Mouse (Mus musculus): ENCODE results near the gene Cd52. TPM values are rescaled to one million over a fixed set of nuclear protein-coding genes. Genes with fewer than 3 reads are reported as not detected.
"Not testable (repeated sequence)": the region's sequence is repeated elsewhere in the genome, so short reads cannot be mapped to it uniquely, and the experiment has no call there.

Gene Cd52
- 15.6 and 19.3 TPM in 2 replicates for polyA plus RNA-seq (2014; fragmentation: Nextera tagmentation; extraction: Ambion mirVana)

DNA sequence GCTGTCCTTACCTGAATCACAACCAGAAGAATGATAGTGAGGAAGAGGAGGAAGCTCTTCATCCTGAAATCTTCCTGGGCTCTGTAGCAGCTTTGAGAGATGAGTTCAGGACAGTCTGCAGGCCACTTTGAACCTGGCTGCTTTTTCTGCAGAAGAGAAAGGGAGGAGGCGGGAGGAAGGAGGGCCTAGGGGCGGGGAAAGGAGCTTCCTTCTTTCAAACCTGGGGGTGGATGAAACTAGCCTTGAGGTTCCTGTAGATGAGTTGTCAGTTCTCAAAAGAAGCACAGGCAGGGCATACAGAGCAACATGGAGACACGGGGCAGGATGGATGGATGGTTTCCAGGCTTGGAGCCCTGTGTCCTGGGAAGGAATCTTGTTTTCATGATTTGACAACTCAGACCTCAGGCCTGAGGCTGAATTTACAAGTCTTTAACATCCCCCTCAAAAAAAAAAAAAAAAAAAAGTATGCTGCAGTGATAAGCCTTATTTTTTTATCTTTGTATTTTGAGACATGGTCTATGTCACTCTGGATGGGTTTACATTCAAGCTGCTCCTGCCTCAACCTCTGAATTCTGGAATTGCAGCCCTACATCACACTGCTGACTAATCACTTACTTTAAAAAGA lies at the start of gene Cd52:
TSS of gene Cd52 (minus strand) at position 160 of the 625 bp plus-strand sequence.
- Histone ChIP-seq H3K4me3 (ENCODE audit: low read depth, low read length) (no peak within 1 kb of the TSS), H3K4me1 (ENCODE audit: control insufficient read depth, insufficient read depth, low read length) (no peaks in the 10 kb centered on the region), H3K9ac (ENCODE audit: low read depth, low read length) (no peak within 1 kb of the TSS), H3K36me3 (ENCODE audit: control insufficient read depth, insufficient read depth, low read length) (no peaks in the 10 kb centered on the region), H3K27ac (replicated peaks; ENCODE audit: low read depth, low read length) (no peak within 1 kb of the TSS), H3K4me2 (ENCODE audit: low read depth, low read length) (no peak within 1 kb of the TSS), H3K27me3 (replicated peaks; ENCODE audit: control insufficient read depth, insufficient read depth, low read length) (no peaks in the 10 kb centered on the region), H3K9me3 (ENCODE audit: control insufficient read depth, low read length) (no peaks in the 10 kb centered on the region)
- WGBS, result 53% methylated on average over 3 of the region's 3 CpGs
- DNase-seq (ENCODE audit: low spot score) (no peak), ATAC-seq (ENCODE audit: low read depth) (no peak)

DNA sequence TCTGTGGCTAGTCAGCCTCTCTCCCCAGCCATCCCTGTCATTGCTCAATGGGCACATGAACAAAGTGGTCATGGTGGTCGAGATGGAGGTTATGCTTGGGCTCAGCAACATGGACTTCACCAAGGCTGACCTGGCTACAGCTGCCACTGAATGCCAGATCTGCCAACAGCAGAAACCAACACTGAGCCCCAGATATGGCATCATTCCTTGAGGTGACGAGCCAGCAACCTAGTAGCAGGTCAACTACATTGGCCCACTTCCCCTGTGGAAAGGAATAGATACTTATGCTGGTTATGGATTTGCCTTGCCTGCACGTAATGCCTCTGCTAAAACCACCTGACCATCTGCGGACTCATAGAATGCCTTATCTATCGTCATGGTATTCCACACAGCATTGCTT lies 49.4 kb upstream of the Cd52 start:
- not testable (repeated sequence) for ATAC-seq (ENCODE audit: low read depth); H3K4me2 ChIP-seq (ENCODE audit: low read depth, low read length); DNase-seq (ENCODE audit: low spot score); H3K27me3 ChIP-seq (replicated peaks; ENCODE audit: control insufficient read depth, insufficient read depth, low read length); H3K4me3 ChIP-seq (ENCODE audit: low read depth, low read length); H3K4me1 ChIP-seq (ENCODE audit: control insufficient read depth, insufficient read depth, low read length); H3K9me3 ChIP-seq (ENCODE audit: control insufficient read depth, low read length); H3K9ac ChIP-seq (ENCODE audit: low read depth, low read length); H3K27ac ChIP-seq (replicated peaks; ENCODE audit: low read depth, low read length)
- 90% methylated on average over 5 of the region's 5 CpGs for WGBS
- H3K36me3 ChIP-seq (ENCODE audit: control insufficient read depth, insufficient read depth, low read length), result peaks cover 32% of the 10 kb centered on the region

DNA sequence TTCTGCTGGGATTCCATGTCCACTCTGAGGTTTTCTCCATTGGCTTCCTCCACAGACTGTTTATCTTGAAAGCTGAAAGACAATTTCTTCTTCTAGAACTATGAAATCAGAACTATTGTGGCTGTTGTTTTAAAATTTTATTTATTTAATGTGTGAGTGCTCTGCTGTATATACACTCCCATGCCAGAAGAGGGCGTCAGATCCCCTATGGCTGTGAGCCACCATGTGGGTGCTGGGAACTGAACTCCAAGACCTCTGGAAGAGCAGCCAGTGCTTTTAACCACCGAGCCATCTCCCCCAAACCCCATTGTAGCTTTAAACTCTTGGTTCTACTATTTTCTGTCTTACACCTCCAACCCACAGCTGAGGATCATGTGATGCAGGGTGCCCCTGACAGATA lies 44.0 kb upstream of the Cd52 start:
- H3K36me3 ChIP-seq (ENCODE audit: control insufficient read depth, insufficient read depth, low read length), result 0 out of 2 replicates have a peak, but pooled peaks cover 6% of the 10 kb centered on the region
- no peaks in the 10 kb centered on the region for H3K9me3 ChIP-seq (ENCODE audit: control insufficient read depth, low read length)
- no peak overlapping the region for H3K9ac ChIP-seq (ENCODE audit: low read depth, low read length)
- H3K4me2 ChIP-seq (ENCODE audit: low read depth, low read length), result no peak overlapping the region
- ATAC-seq (ENCODE audit: low read depth), result no peak
- no peak overlapping the region for H3K27ac ChIP-seq (replicated peaks; ENCODE audit: low read depth, low read length)
- DNase-seq (ENCODE audit: low spot score), result no peak
- 77% methylated on average over 2 of the region's 2 CpGs for WGBS
- H3K27me3 ChIP-seq (replicated peaks; ENCODE audit: control insufficient read depth, insufficient read depth, low read length), result no peaks in the 10 kb centered on the region
- peaks cover 5% of the 10 kb centered on the region; the same call in 1 of the 2 replicates for H3K4me1 ChIP-seq (ENCODE audit: control insufficient read depth, insufficient read depth, low read length)
- H3K4me3 ChIP-seq (ENCODE audit: low read depth, low read length), result no peak overlapping the region

DNA sequence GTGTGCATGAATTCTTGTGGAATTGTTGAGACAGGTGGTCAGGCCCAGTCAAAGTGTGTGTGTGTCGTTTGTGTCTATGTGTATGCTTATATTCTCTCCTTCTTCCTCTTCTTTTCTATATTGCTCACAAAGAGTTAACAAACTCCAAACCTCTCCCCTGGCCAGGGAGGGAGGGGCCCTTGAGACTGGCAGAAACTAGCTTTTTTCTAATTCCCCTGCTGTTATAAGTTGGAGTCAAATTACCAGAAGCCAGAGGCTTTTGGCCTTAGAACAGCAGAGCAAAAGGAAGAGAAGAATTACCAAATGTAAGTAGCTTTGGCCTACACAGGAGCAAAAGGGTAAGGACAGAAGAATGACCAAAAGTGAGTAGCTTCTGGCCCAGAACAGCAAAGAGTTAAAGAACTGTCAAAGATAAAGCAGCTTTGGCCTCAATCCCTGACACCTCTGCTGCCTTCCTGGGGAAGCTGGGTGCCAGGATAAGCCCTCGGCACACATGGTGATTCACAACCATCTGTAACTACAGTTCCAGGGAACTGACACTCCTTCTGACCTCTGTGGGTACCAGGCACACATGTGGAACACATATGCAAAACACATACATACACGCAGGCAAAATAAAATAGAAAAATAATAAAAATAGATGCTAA lies 41.5 kb upstream of the Cd52 start:
- Histone ChIP-seq H3K27ac (replicated peaks; ENCODE audit: low read depth, low read length) (no peak overlapping the region), H3K9ac (ENCODE audit: low read depth, low read length) (no peak overlapping the region), H3K4me1 (ENCODE audit: control insufficient read depth, insufficient read depth, low read length) (peaks cover 5% of the 10 kb centered on the region; the same call in 1 of the 2 replicates), H3K4me2 (ENCODE audit: low read depth, low read length) (no peak overlapping the region), H3K27me3 (replicated peaks; ENCODE audit: control insufficient read depth, insufficient read depth, low read length) (no peaks in the 10 kb centered on the region), H3K4me3 (ENCODE audit: low read depth, low read length) (no peak overlapping the region), H3K36me3 (ENCODE audit: control insufficient read depth, insufficient read depth, low read length) (peaks cover 7% of the 10 kb centered on the region; the same call in 1 of the 2 replicates), H3K9me3 (ENCODE audit: control insufficient read depth, low read length) (no peaks in the 10 kb centered on the region)
- ATAC-seq (ENCODE audit: low read depth) (no peak; the same call in 1 of the 2 replicates), DNase-seq (ENCODE audit: low spot score) (peak; percentile 31)
- 19% methylated on average over 3 of the region's 3 CpGs for WGBS

DNA sequence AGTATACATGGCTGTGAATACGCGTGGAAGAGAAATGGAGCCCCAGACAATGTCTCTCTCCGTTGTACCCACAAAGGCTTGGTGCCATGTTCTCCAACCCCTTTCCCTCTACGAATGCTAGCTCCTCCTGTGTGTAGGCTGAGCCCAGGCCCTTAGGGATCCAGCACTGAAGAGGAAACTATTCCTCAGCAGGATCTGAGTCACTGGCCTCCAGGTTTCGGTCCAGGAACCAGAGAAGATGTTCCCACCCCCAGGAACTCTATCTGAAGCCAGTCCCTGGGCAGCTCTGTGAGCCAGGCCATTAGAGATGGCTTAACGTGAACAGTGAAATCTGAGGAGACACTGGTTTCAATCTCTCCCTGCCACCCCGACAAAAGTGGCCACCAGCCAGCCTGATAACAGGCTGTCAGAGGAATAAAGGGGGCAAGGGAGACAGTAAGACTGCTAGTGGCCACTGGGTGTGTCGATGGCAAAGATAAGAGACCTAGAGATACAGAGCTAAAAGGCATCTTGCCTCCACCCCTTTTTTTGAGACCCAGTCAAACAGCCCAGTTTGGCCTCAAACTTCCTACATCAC lies 37.7 kb upstream of the Cd52 start:
- H3K9me3 ChIP-seq (ENCODE audit: control insufficient read depth, low read length), result no peaks in the 10 kb centered on the region
- no peak overlapping the region for H3K4me2 ChIP-seq (ENCODE audit: low read depth, low read length)
- H3K9ac ChIP-seq (ENCODE audit: low read depth, low read length), result no peak overlapping the region
- ATAC-seq (ENCODE audit: low read depth), result no peak
- no peak for DNase-seq (ENCODE audit: low spot score)
- peaks cover 10% of the 10 kb centered on the region; the same call in 1 of the 2 replicates for H3K4me1 ChIP-seq (ENCODE audit: control insufficient read depth, insufficient read depth, low read length)
- H3K36me3 ChIP-seq (ENCODE audit: control insufficient read depth, insufficient read depth, low read length), result peaks cover 11% of the 10 kb centered on the region; the same call in 1 of the 2 replicates
- no peak overlapping the region for H3K4me3 ChIP-seq (ENCODE audit: low read depth, low read length)
- H3K27ac ChIP-seq (replicated peaks; ENCODE audit: low read depth, low read length), result no peak overlapping the region
- WGBS, result 76% methylated on average over 8 of the region's 8 CpGs
- H3K27me3 ChIP-seq (replicated peaks; ENCODE audit: control insufficient read depth, insufficient read depth, low read length), result no peaks in the 10 kb centered on the region

DNA sequence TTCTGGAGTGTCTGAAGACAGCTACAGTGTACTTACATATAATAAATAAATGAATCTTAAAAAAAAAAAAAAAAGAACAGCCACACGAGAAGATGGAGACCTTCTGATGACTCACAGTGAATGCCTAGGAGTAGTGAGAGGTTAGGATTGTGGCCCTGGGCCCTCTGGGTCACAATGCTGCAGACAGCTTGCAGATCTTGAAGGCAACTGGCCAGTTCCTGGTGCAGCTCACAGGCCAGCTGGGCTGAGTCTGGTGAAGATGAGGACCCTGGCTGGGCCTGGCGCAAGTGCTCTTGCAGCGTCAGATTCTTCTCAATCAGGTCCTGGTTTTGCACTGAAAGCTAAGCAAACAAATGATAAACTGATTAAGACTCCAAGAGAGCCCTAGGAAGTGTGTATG lies 37.2 kb upstream of the Cd52 start:
- no peak for DNase-seq (ENCODE audit: low spot score)
- 81% methylated on average over 3 of the region's 3 CpGs for WGBS

DNA sequence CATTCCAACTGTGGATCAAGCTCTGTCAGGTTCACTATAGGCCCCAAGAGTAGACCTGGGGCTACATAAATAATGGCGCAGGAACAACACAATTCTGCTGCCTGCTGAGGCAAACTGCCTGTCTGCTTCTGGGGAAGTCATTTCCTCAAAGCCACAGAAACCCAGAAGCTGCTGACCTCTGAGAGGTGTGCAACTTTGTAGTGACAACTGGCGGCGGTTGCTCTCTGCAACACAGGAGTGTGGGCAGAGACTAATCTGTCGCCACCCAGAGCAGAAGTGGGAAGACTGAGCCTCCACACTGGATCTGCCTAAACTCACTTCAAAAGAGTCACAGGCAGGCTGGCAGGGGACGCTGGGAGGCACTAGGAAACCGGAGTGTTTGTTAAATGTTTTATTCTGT lies 34.6 kb upstream of the Cd52 start:
- no peak for ATAC-seq (ENCODE audit: low read depth)
- Histone ChIP-seq H3K9me3 (ENCODE audit: control insufficient read depth, low read length) (no peaks in the 10 kb centered on the region), H3K27ac (replicated peaks; ENCODE audit: low read depth, low read length) (peak overlapping the region; percentile 93), H3K4me3 (ENCODE audit: low read depth, low read length) (peak overlapping the region; percentile 76), H3K36me3 (ENCODE audit: control insufficient read depth, insufficient read depth, low read length) (peaks cover 11% of the 10 kb centered on the region; the same call in 1 of the 2 replicates), H3K4me1 (ENCODE audit: control insufficient read depth, insufficient read depth, low read length) (0 out of 2 replicates have a peak, but pooled peaks cover 7% of the 10 kb centered on the region), H3K4me2 (ENCODE audit: low read depth, low read length) (peak overlapping the region; percentile 92), H3K27me3 (replicated peaks; ENCODE audit: control insufficient read depth, insufficient read depth, low read length) (no peaks in the 10 kb centered on the region), H3K9ac (ENCODE audit: low read depth, low read length) (peak overlapping the region; percentile 83)
- no peak for DNase-seq (ENCODE audit: low spot score)
- WGBS, result 49% methylated on average over 6 of the region's 6 CpGs

More for the DNA sequence above, 37.2 kb upstream of the Cd52 start:
- Histone ChIP-seq H3K27ac (replicated peaks; ENCODE audit: low read depth, low read length) (no peak overlapping the region), H3K4me2 (ENCODE audit: low read depth, low read length) (no peak overlapping the region), H3K4me3 (ENCODE audit: low read depth, low read length) (no peak overlapping the region), H3K36me3 (ENCODE audit: control insufficient read depth, insufficient read depth, low read length) (peaks cover 11% of the 10 kb centered on the region; the same call in 1 of the 2 replicates), H3K4me1 (ENCODE audit: control insufficient read depth, insufficient read depth, low read length) (peaks cover 12% of the 10 kb centered on the region; the same call in 1 of the 2 replicates), H3K9ac (ENCODE audit: low read depth, low read length) (no peak overlapping the region), H3K27me3 (replicated peaks; ENCODE audit: control insufficient read depth, insufficient read depth, low read length) (no peaks in the 10 kb centered on the region), H3K9me3 (ENCODE audit: control insufficient read depth, low read length) (no peaks in the 10 kb centered on the region)
- ATAC-seq (ENCODE audit: low read depth), result no peak

DNA sequence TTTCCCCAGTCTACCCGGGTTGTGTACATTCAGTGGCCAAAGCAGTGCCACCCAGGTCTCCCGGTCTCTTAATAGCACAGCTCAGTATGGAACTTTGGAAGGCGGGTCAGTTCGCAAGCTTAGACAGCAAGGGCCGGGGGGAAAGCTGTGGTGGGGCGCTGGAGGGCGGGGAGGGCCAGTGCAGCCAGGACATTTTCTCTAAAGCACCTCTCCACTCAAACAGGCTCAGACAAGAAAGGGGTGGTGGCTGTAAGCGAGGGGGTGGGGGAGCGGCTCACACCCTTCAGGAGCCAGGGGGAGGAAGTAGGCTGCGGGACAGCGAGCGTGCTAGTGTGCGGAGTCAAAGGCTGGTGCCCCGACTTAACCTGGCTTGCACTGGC lies 34.1 kb upstream of the Cd52 start:
- no peaks in the 10 kb centered on the region for H3K27me3 ChIP-seq (replicated peaks; ENCODE audit: control insufficient read depth, insufficient read depth, low read length)
- H3K4me2 ChIP-seq (ENCODE audit: low read depth, low read length), result peak overlapping the region; percentile 92
- 6% methylated on average over 13 of the region's 14 CpGs for WGBS
- H3K9ac ChIP-seq (ENCODE audit: low read depth, low read length), result peak overlapping the region; percentile 83
- peak; percentile 56 for DNase-seq (ENCODE audit: low spot score)
- H3K4me3 ChIP-seq (ENCODE audit: low read depth, low read length), result peak overlapping the region; percentile 76
- peak; percentile 65; the same call in 1 of the 2 replicates for ATAC-seq (ENCODE audit: low read depth)
- H3K9me3 ChIP-seq (ENCODE audit: control insufficient read depth, low read length), result no peaks in the 10 kb centered on the region
- peaks cover 11% of the 10 kb centered on the region; the same call in 1 of the 2 replicates for H3K36me3 ChIP-seq (ENCODE audit: control insufficient read depth, insufficient read depth, low read length)
- H3K27ac ChIP-seq (replicated peaks; ENCODE audit: low read depth, low read length), result peak overlapping the region; percentile 93
- H3K4me1 ChIP-seq (ENCODE audit: control insufficient read depth, insufficient read depth, low read length), result 0 out of 2 replicates have a peak, but pooled peaks cover 7% of the 10 kb centered on the region

Measured in embryonic facial prominence, embryonic 14.5 days (tissue).